Comparison of ENCODE assay signal across 17 mouse cellular contexts in the genomic region with DNA sequence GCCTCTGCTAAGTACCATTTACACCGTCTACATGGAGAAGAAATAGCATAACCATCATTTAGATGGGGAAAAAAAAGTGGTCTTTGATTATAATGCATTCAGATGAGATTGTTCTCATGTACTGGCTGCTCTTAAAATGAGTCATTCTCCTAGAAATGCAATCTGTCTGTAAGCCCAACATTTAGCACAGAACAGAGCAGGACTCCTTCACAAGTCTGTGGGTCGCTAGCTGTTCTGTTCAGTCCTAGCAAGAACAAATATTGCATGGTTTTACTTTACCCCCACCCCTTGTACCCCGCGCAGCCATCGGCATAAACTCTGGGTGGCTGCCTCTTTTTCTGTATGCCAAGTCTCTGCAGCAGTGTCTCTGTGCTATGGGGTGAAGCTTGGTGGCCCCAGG.
"Had no signal": no experiment of that assay in that cellular context is flagged by ENCODE, and none has a peak within 500 bp of the region (broad histone marks: within the 10 kb centered on the region; RNA-seq: fewer than 3 reads in every experiment).

No protein-coding gene starts in this region.

- DNase-seq: kidney, adult 11 months; kidney, adult 8-10 months; kidney, postnatal 10 days; kidney, postnatal 4 days; liver, embryonic 13.5 days; lung, adult 2 months; lung, postnatal 14 days; lung, postnatal 4 days; midbrain, embryonic 14.5 days; right cerebral cortex, adult 18-20 months; right cerebral cortex, postnatal 14 days; right cerebral cortex, postnatal 4 days; thymus, postnatal 25 days had no signal

- H3K4me3 ChIP-seq: intestine, embryonic 15.5 days; kidney, embryonic 15.5 days; left cerebral cortex, adult 2 months; liver, embryonic 13.5 days had no signal

- H3K27ac ChIP-seq: intestine, embryonic 15.5 days; kidney, embryonic 15.5 days; left cerebral cortex, adult 2 months; liver, embryonic 13.5 days; stomach, postnatal 0 days had no signal

- ATAC-seq: intestine, embryonic 15.5 days had no signal
